Mouse (Mus musculus): ENCODE data around the gene Ssh2.

Ssh2 gene

GRCm38 (mm10) chr11:77465111-77465510 is 249.0 kb downstream of the Ssh2 start:
- no peak for DNase-seq

DNA sequence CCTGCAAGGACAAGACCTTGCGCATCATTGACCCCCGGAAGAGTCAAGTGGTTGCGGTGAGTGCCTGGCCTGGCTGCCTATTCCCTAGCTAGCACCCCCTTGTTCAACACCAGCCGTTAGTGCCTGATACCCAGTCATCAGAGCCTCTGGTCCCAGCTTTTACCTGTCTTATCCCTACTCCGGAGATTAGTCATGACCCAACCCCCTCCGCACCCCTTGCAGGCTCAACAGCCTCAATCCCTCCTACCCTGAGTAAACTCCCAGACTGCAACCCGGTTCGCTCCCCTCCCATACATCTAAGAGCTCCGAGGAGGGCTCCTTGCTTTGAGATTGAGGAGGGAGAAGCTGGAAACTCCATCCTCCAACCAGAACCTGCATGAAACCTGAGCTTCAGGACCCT is 250.5 kb downstream of the Ssh2 start:
- no peak for DNase-seq

DNA sequence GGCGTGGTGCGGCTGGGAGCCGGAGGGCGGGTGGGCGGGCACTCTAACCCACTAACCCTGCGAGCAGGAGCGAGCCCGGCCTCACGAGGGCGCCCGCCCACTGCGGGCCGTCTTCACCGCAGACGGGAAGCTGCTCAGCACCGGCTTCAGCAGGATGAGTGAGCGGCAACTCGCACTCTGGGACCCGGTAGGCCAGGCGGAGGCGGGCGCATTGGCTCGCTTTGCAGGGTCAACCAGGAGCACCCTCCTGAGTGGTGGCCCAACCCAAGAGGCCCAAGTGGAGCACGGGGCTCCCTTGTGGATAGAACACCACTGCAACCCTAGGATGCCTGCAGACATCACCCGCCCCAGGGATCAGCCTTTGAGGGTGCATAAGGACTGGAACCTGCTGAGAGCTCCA is 251.1 kb downstream of the Ssh2 start:
- peak; percentile 91 for DNase-seq

DNA sequence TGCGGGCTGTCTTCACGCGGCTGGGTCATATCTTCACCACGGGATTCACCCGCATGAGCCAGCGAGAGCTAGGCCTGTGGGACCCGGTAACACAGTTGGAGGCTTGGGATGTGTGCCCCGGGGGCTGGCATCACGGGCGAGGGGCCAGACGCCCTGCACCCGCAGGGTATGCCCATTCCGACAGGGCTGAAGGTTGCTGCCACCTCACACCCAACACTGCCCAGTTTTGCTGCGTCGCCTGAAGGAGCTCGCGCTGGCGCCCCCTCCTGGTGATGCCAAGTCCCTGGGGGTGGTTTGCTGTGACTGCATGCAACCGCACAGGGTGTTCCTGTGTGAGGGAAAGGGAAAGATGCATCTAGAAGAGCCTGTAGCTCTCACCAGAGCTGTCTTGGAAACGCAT is 251.7 kb downstream of the Ssh2 start:
- peak; percentile 83 to 84 for DNase-seq

- DNase-seq = no peak
Observed at GRCm38 (mm10) chr11:77468397-77468796, 252.3 kb downstream of the Ssh2 start.

DNA sequence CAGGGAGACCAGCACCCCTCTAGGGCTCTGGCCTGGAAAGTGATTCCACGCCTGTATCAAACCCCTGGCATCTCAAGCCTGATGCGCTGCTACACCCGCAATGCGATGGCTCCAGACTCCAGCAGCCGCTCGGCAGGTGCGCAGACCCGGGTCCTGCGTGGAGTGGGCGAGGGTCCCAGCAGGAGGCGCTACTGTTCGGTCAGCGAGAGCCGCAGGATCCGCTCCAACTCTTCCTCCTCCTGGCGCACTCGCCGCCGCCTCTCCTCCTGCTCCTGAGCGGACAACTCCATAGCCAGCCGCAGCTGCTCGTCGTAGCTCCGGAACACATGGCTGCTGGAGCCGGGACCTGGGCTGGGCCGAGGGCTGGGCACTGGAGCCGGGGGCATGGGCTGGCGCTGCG is 255.3 kb downstream of the Ssh2 start:
- DNase-seq = no peak

GRCm38 (mm10) chr11:77472775-77473174 is 256.7 kb downstream of the Ssh2 start:
- DNase-seq = no peak

DNA sequence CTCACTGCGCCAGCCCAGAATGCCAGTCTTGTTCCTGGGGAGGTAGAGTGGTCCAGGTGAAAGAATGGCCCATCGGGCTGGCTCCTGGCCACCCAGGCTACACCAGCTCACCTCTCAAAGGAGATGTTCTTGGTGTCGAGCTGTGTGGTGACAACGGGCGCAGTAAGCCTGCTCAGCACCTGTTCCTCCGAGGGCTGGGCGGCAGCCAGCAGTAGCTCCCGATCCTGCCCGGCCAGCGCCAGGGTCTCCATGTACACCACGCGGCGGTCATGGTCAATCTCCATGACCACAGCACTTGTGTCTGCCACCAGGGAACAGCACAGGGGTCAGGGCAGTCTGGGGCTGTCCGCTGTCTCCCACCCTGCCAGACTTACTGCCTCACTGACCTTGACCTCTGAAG is 260.1 kb downstream of the Ssh2 start:
- no peak for DNase-seq

GRCm38 (mm10) chr11:77476895-77477294 is 260.8 kb downstream of the Ssh2 start:
- DNase-seq = no peak

DNA sequence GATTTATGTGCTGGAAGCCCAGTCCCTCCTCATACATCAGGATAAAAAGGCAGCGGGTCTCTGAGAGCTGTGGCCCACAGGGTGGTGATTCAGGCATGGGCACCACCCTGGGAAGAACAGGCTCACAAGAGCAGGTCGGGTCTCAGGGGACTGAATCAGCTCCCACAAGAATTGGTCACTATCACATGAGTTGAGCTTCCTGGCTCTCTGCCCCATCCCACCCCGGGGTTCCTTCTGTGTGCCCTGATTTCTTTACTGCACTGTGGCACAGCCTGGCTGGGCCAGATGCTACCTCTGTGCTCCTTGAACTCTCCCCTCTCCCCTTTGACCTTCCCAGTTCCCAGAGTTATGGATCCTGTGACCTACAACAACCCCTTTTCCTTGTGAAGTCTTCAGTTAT is 267.0 kb downstream of the Ssh2 start:
- no peak for DNase-seq

DNA sequence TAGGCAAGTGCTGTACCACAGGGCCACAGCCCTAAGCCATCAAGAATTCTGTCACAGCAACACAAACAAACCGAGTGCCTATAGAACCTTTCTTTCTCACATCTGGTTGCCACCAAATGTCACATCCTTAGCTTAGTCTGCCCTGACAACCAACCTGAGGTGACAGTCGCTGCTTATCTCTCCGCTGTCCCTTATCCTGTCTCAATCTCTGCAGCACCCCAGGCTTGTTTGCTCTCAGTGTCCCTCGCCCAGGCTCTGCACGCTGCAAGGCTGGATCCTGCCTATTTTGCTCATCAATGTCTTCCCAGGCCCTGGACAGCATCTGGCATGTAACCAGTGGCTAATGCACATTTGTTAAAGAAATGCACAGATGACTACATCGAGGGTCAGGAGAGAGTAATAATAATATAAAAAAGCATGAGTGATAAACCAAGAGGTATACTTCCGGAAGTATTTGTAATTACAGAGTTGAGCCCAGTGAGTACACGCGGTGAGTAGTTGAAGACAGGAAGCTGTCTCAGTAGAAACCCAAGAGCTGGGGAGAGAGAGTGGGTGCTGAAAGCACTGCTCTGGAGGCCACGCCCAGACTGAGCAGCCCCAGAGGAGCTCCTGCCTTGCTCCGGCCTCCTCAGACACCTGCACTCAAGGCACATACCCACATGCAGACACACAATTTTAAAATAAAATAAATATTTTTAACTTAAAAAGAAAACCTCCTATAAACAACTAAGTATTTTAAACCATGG is 267.6 kb downstream of the Ssh2 start:
- peak; percentile 70 to 85 for DNase-seq

DNA sequence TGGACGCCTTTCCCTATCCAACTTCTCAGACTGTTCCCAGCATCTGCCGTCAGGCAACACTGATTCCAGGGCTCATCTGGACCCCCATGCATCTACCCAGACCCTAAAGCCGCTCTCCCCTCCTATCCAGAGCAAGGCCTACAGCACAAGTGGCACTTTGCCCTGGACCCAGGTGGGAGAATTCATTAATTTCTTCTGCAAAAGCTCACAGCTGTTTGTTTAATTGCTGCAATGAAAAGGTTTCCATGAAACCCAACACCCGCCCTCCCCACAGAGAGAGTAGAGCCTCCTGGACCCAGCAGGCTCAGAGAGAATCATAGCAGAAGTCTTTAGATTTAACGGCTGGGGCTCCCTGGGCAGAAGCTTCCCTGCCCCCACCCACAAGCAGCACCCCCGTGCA is 269.1 kb downstream of the Ssh2 start:
- no peak for DNase-seq

DNA sequence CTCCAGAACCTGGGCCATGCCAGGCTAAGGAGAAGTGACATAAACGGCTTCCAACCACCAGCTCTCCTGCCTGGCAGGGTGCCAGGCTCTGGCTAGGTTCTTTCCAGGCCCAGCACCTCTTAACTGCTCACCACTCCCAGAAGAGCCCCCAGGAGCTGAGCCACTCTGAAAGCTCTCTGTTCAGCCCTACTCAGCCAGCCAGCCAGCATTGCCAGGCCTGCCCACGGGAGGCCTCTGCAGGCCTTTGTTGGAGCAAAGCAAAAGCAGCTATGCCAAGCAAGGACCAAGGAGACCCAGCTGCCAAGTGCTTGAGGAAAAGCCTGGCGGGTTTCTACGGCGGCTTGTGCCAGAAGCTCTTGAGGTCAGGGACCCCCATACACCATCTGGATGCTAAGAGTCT is 270.7 kb downstream of the Ssh2 start:
- no peak for DNase-seq

- DNase-seq = peak in 1 of 2 experiments; percentile 55
Observed at GRCm38 (mm10) chr11:77488771-77489581, 272.9 kb downstream of the Ssh2 start.

- DNase-seq = peak; percentile 53 to 65
Observed at GRCm38 (mm10) chr11:77489591-77490235, 273.6 kb downstream of the Ssh2 start, which contains the start of gene Ankrd13b. TSS of gene Ankrd13b (minus strand) at chr11:77489678.

DNA sequence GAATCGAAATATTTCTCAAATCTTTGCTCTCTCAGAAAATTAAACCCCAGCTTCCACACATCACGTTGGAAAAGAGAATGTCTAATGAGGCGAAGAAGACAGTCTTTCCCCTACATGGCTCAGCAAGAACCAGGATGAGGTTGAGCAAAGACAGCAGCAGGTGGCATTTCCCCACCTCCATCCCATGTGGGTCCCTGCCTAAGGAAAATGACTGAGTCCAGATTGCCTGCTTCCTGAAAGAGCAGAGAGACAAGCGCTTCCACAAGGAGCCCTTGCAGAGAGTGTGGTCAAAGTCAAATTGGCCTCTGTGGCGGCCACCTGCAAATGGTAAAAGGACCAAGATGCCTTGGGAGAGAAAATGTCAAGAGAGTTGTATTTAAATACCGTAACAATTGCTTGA is 274.4 kb downstream of the Ssh2 start:
- no peak for DNase-seq

DNA sequence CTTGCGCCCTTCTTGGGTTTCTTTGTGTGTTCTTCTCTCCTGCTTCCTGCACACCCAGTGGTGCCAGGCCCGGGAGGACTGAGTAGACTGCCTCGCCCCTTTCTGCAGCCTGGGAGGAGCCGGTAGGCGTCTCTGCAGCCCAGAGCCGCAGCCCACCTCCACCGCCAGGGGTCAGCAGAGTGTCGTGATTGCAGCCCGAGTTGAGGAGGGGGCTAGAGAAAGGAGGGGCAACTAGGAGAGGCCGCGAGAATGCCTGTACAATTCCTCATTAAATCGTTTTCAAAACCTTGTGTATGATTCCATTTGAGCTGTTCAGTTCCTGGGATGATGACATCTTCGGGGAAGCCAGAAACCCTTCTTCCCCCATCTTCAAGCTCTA is 275.0 kb downstream of the Ssh2 start:
- DNase-seq = peak; percentile 93 to 96

GRCm38 (mm10) chr11:77491502-77492291 is 275.6 kb downstream of the Ssh2 start:
- peak in 1 of 2 experiments; percentile 52 for DNase-seq

DNA sequence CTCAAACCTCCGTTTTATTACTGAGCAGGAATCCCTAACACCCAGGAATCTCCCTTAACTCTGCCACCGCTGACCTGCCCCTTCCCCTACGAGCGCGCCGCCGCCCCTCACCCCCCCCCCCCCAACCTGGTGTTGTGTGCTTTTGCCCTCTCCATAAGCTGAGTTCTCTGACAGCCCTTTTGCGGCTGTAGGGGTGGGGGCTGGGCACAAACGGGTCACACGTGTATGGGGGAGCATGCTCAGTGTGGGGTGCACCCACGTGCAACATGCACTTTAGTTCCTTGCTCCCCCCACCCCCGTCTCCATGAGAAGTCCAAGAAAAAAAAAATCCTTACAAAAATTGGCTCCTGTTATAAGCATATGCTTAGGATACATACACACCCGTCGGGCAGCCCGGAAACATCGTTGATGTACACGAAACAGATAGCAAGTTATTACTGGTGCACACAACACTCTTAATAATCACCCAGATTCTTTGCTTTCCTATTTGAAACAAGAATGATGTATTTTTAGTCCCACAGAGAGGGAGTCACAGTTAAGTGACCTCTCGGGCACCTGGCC is 276.3 kb downstream of the Ssh2 start:
- DNase-seq = peak; percentile 60 to 75

- DNase-seq = peak; percentile 92 to 95
Observed at GRCm38 (mm10) chr11:77492911-77493332, 276.8 kb downstream of the Ssh2 start.

DNA sequence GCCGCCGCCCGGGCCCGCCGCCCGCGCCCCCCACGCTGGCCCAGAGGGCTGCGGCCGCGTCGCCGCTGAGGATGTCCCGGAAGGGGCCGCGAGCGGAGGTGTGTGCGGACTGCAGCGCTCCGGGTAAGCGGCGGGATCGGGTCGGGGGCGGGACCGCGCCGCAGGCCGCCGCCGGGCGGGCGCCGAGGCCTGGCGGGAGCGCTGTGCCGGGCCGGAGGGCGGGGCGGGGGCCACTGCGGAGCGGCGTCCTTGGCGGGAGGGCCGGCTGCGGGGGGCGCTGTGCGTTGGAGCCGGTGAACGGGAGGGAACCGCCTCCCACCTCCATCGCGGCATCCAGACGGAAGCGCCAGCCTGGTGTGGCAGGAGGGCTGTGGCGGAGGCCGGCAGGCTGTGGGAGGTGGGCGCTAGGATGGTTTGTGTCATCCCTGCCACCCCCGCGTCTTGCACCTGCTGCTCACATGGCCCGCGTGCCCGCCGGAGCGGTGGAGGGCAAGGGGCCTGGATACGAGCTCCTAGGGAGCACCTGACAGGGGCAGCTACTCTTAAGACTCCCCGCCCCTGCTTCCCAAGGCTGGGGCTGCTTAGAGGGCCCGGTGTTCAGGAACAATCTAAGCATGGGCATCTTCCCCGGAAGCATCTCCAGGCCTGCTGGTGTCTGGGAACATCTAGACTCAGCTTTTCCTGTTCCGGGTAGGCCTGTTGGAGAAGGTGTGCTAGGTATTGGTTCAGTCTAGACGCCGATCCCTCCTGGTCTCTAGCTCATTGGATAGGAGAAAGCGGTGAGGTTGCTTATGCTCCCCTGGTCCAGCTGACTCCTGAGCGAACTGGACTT is 277.6 kb downstream of the Ssh2 start, which contains the start of gene Git1:
Gene Git1 (plus strand): TSS at position 51 of the 832 bp plus-strand sequence.
- peak; percentile 54 to 70 for DNase-seq
